Mouse (Mus musculus) hindlimb bud, embryonic 11.5 days (tissue): ENCODE measurements around the gene Tbcb.
A peak's percentile ranks its signal among the peaks of the same experiment; 100 is the strongest.
"Not testable (repeated sequence)": the region's sequence is repeated elsewhere in the genome, so short reads cannot be mapped to it uniquely, and the experiment has no call there.

Source experiments
- DNase-seq: peaks from one replicate; pipeline ENCODE4 v3.0.0-alpha.2; 2012; ENCODE audit warnings: low read depth, low spot score; ENCODE audit errors: extremely low spot score

Gene Tbcb

GRCm38 (mm10) chr7:30231669-30232454 is at the start of gene Tbcb, which contains the start of gene Polr2i:
Gene Tbcb, minus strand, starts transcription at chr7:30232272.
Gene Polr2i, plus strand, starts transcription at chr7:30231948.
- peak; percentile 95 for DNase-seq

- no peak for DNase-seq
Observed at GRCm38 (mm10) chr7:30281522-30281921, 49.5 kb upstream of the Tbcb start.

GRCm38 (mm10) chr7:30280670-30281138 is 48.6 kb upstream of the Tbcb start:
- DNase-seq = peak; percentile 62

GRCm38 (mm10) chr7:30279951-30280669 is 48.0 kb upstream of the Tbcb start, which contains the start of the genes Thap8 and Wdr62:
Gene Thap8, plus strand, starts transcription at chr7:30280094.
Gene Wdr62, minus strand, starts transcription at chr7:30280419.
- peak; percentile 82 for DNase-seq

- DNase-seq = peak; percentile 46
Observed at GRCm38 (mm10) chr7:30279536-30279935, 47.5 kb upstream of the Tbcb start.

- no peak for DNase-seq
Observed at GRCm38 (mm10) chr7:30278911-30279310, 46.8 kb upstream of the Tbcb start.

GRCm38 (mm10) chr7:30274383-30274782 is 42.3 kb upstream of the Tbcb start:
- DNase-seq = no peak

GRCm38 (mm10) chr7:30269641-30270040 is 37.6 kb upstream of the Tbcb start:
- no peak for DNase-seq

- DNase-seq = no peak
Observed at GRCm38 (mm10) chr7:30266780-30267179, 34.7 kb upstream of the Tbcb start.

- no peak for DNase-seq
Observed at GRCm38 (mm10) chr7:30265935-30266334, 33.9 kb upstream of the Tbcb start.

GRCm38 (mm10) chr7:30265531-30265930 is 33.5 kb upstream of the Tbcb start:
- no peak for DNase-seq

GRCm38 (mm10) chr7:30265041-30265440 is 33.0 kb upstream of the Tbcb start:
- no peak for DNase-seq

- DNase-seq = no peak
Observed at GRCm38 (mm10) chr7:30251956-30252954, 20.2 kb upstream of the Tbcb start.

GRCm38 (mm10) chr7:30237374-30237773 is 5.3 kb upstream of the Tbcb start:
- DNase-seq = not testable (repeated sequence)

GRCm38 (mm10) chr7:30235625-30236024 is 3.6 kb upstream of the Tbcb start, which contains the start of gene Ovol3:
Gene Ovol3, minus strand, starts transcription at chr7:30235725.
- DNase-seq = no peak

GRCm38 (mm10) chr7:30235091-30235490 is 3.0 kb upstream of the Tbcb start:
- no peak for DNase-seq

- no peak for DNase-seq
Observed at GRCm38 (mm10) chr7:30234276-30234858, 2.3 kb upstream of the Tbcb start.

GRCm38 (mm10) chr7:30233387-30233786 is 1.3 kb upstream of the Tbcb start:
- DNase-seq = no peak

GRCm38 (mm10) chr7:30232631-30233148 is 618 bp upstream of the Tbcb start:
- peak; percentile 31 for DNase-seq

GRCm38 (mm10) chr7:30231328-30231668 is 774 bp downstream of the Tbcb start:
- no peak for DNase-seq
